Mouse (Mus musculus) kidney, postnatal 0 days (tissue): Measurements from ENCODE around the gene Plek2. TPM values are rescaled to one million over a fixed set of nuclear protein-coding genes. Genes with fewer than 3 reads are reported as not detected.

Source experiments
- ATAC-seq: fragments of 200-750 bp; cut with Nextera tagmentation; replicated peaks from 2 replicates; pipeline ENCODE4 v1.8.0; 2017; ENCODE audit warnings: low read depth, moderate number of reproducible peaks, moderate TSS enrichment, moderate library complexity; ENCODE audit not compliant: low FRiP score
- DNase-seq: peaks from one replicate; pipeline ENCODE4 v3.0.0-alpha.2; 2016; ENCODE audit warnings: low spot score
- H3K27ac ChIP-seq: fragments of 300-500 bp; sonication (generic); 2 replicates; pipeline ENCODE4 v1.5.1; 2014; ENCODE audit warnings: mild to moderate bottlenecking
- H3K27me3 ChIP-seq: fragments of 300-500 bp; sonication (generic); 2 replicates; pipeline ENCODE4 v1.6.1; 2014; ENCODE audit warnings: low read length, mixed read lengths; ENCODE audit not compliant: insufficient read depth
- H3K36me3 ChIP-seq: fragments of 300-500 bp; sonication (generic); 2 replicates; pipeline ENCODE4 v1.6.1; 2014; ENCODE audit warnings: low read length, mixed read lengths; ENCODE audit not compliant: insufficient read depth
- H3K4me1 ChIP-seq: fragments of 300-500 bp; sonication (generic); replicated peaks from 2 replicates; pipeline ENCODE4 v1.6.1; 2014; ENCODE audit warnings: antibody characterized with exemption, low read length, mixed read lengths; ENCODE audit not compliant: insufficient read depth
- H3K4me2 ChIP-seq: fragments of 300-500 bp; sonication (generic); 2 replicates; pipeline ENCODE4 v1.6.1; 2014; ENCODE audit warnings: mild to moderate bottlenecking, low read length, moderate library complexity, mixed read lengths
- H3K4me3 ChIP-seq: fragments of 300-500 bp; sonication (generic); replicated peaks from 2 replicates; pipeline ENCODE4 v1.5.1; 2014; ENCODE audit warnings: low read depth, low read length
- H3K9ac ChIP-seq: fragments of 300-500 bp; sonication (generic); 2 replicates; pipeline ENCODE4 v1.6.1; 2014; ENCODE audit warnings: low read depth, low read length
- H3K9me3 ChIP-seq: fragments of 300-500 bp; sonication (generic); replicated peaks from 2 replicates; pipeline ENCODE4 v1.6.1; 2016; ENCODE audit warnings: low read length, inconsistent platforms, mixed read lengths
- CTCF ChIP-seq: IDR thresholded peaks from 2 replicates; pipeline ENCODE4 v1.5.1; 2016; ENCODE audit warnings: antibody characterized with exemption, low read depth, mild to moderate bottlenecking, moderate library complexity
- WGBS: fragments of 180-500 bp; shearing (Covaris S2); extraction: QIAGEN DNeasy Blood & Tissue Kit; methylation state at CpG from one replicate; pipeline ENCODE4 v1.1.7; 2014; 5-methylcytosine and 5-hydroxymethylcytosine counted together
- polyA plus RNA-seq: library from polyadenylated mRNA; unstranded; fragments of >200 nt; fragmentation: Nextera tagmentation; extraction: Ambion mirVana; gene quantifications from 2 replicates; pipeline ENCODE4 v1.2.1, GENCODE M21; 2015

Plek2 gene
- polyA plus RNA-seq, 1 experiment from 2014 or later = 5.3 TPM

GRCm38 (mm10) chr12:78862254-78862730 lies 44.5 kb downstream of the Plek2 start:
- DNase-seq = peak; percentile 18
- Histone ChIP-seq H3K4me1 (peaks cover 9% of the 10 kb centered on the region), H3K9ac (peak overlapping the region; percentile 84), H3K27ac (peak overlapping the region; percentile 90), H3K36me3 (no peaks in the 10 kb centered on the region), H3K27me3 (no peaks in the 10 kb centered on the region), H3K9me3 (no peaks in the 10 kb centered on the region), H3K4me2 (peak overlapping the region; percentile 67), H3K4me3 (peak overlapping the region; percentile 75)
- no peak for TF ChIP-seq CTCF
- 0% methylated on average over 22 of the region's 22 CpGs for WGBS
- ATAC-seq = no peak; the same call in 1 of the 2 replicates

- Histone ChIP-seq H3K27me3 (no peaks in the 10 kb centered on the region), H3K9ac (peak within 1 kb of the TSS; percentile 84), H3K4me1 (peaks cover 9% of the 10 kb centered on the region), H3K4me2 (peak within 1 kb of the TSS; percentile 82), H3K4me3 (peak within 1 kb of the TSS; percentile 75), H3K27ac (peak within 1 kb of the TSS; percentile 90), H3K36me3 (no peaks in the 10 kb centered on the region), H3K9me3 (no peaks in the 10 kb centered on the region)
- DNase-seq (peak; percentile 99), ATAC-seq (peak; percentile 100)
- TF ChIP-seq CTCF = peak; percentile 89
- WGBS = under 1% methylated on average over 54 of the region's 55 CpGs
These were observed 45.1 kb downstream of the Plek2 start, which contains the start of the genes Atp6v1d and Eif2s1 for GRCm38 (mm10) chr12:78861496-78862253. Atp6v1d (minus strand) TSS chr12:78861638. Eif2s1 (plus strand) TSS chr12:78861819.

GRCm38 (mm10) chr12:78860921-78861495 lies 45.8 kb downstream of the Plek2 start:
- Histone ChIP-seq H3K9me3 (no peaks in the 10 kb centered on the region), H3K4me1 (peaks cover 9% of the 10 kb centered on the region), H3K4me3 (peak overlapping the region; percentile 75), H3K4me2 (peak overlapping the region; percentile 82), H3K27ac (peak overlapping the region; percentile 83), H3K27me3 (no peaks in the 10 kb centered on the region), H3K36me3 (no peaks in the 10 kb centered on the region), H3K9ac (peak overlapping the region; percentile 78)
- no peak for TF ChIP-seq CTCF
- WGBS = under 1% methylated on average over 30 of the region's 30 CpGs
- ATAC-seq (peak; percentile 3; the same call in 1 of the 2 replicates), DNase-seq (no peak)

DNA sequence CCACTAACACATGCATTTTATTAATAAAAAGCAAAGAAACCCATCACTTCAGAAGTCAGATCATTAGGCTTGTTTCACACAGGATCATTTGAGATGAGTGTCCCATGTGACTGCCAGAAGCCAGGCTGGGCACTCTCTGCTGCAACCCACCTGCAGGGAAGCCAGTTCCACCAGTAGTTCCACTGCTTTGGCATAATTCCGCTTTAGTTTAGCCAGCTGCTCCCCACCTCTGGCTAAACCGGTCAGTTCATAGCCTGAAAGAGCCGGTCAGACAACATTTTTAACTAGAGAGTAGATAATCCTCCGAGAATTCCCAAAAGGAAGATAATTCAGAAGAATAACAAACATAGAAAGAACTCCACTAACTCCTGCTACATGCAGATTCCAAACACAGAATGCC lies 58.5 kb downstream of the Plek2 start:
- no peak overlapping the region for H3K4me2 ChIP-seq
- 94% methylated on average over 4 of the region's 4 CpGs for WGBS
- ATAC-seq (no peak), DNase-seq (no peak)
- H3K27ac ChIP-seq = no peak overlapping the region
- H3K9ac ChIP-seq = no peak overlapping the region
- H3K9me3 ChIP-seq = no peaks in the 10 kb centered on the region
- no peaks in the 10 kb centered on the region for H3K27me3 ChIP-seq
- H3K4me3 ChIP-seq = no peak overlapping the region
- H3K36me3 ChIP-seq = peaks cover 18% of the 10 kb centered on the region
- no peaks in the 10 kb centered on the region for H3K4me1 ChIP-seq
- TF ChIP-seq CTCF = no peak

- H3K27me3 ChIP-seq = no peaks in the 10 kb centered on the region
- DNase-seq (no peak), ATAC-seq (no peak)
- no peak overlapping the region for H3K9ac ChIP-seq
- TF ChIP-seq CTCF = no peak
- 93% methylated on average over 1 of the region's 1 CpGs for WGBS
- no peaks in the 10 kb centered on the region for H3K4me1 ChIP-seq
- no peaks in the 10 kb centered on the region for H3K9me3 ChIP-seq
- peaks cover 10% of the 10 kb centered on the region for H3K36me3 ChIP-seq
- H3K4me2 ChIP-seq = no peak overlapping the region
- H3K27ac ChIP-seq = no peak overlapping the region
- H3K4me3 ChIP-seq = no peak overlapping the region
These were observed 64.3 kb downstream of the Plek2 start for GRCm38 (mm10) chr12:78842429-78842828.

DNA sequence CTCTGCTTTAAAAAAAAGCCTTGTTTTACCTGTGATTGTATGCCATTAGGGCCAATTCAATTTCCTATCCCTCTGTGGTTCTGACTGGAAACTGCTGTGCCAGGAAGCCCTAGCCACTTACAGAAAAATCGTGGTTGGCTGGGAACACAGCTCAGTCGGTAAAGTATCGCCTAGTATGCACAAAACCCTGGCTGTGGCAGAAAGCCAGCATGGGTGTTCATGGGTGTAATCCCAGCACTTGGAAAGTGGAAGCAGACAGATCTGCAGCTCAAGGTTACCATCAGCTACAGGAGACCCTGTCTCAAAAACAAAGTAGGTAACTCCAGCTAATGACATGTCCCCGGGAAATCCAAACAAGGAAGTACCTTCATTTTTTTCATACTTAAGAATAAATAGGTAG lies 66.9 kb downstream of the Plek2 start:
- WGBS = 87% methylated on average over 4 of the region's 4 CpGs
- Histone ChIP-seq H3K4me2 (no peak overlapping the region), H3K27ac (no peak overlapping the region), H3K9me3 (no peaks in the 10 kb centered on the region), H3K27me3 (no peaks in the 10 kb centered on the region), H3K36me3 (peaks cover 13% of the 10 kb centered on the region), H3K4me3 (no peak overlapping the region), H3K9ac (no peak overlapping the region), H3K4me1 (no peaks in the 10 kb centered on the region)
- no peak for DNase-seq
- no peak for ATAC-seq
- no peak for TF ChIP-seq CTCF

Other genes with a start within 250 kb of the Plek2 start
- 0.14 TPM in 1 of 2 replicates, not detected in the other for gene Fam71d, start 215.4 kb downstream of the Plek2 start, polyA plus RNA-seq
- 28.5 and 31.6 TPM in 2 replicates for gene Mpp5, start 158.1 kb downstream of the Plek2 start, polyA plus RNA-seq
- gene Atp6v1d, start 45.3 kb downstream of the Plek2 start, polyA plus RNA-seq = 111 and 121 TPM in 2 replicates
- gene Eif2s1, start 45.1 kb downstream of the Plek2 start, polyA plus RNA-seq = 151 TPM in 2 replicates
- 3.3 TPM in 2 replicates for gene Tmem229b, start 100.7 kb upstream of the Plek2 start, polyA plus RNA-seq
- gene Plekhh1, start 122.2 kb upstream of the Plek2 start, polyA plus RNA-seq = 5.8 and 6.0 TPM in 2 replicates
- gene Pigh, start 182.7 kb upstream of the Plek2 start, polyA plus RNA-seq = 23.3 and 25.6 TPM in 2 replicates
- gene Arg2, start 223.8 kb upstream of the Plek2 start, polyA plus RNA-seq = 51.1 and 66.6 TPM in 2 replicates